Comparison of ENCODE assay signal across 1 mouse cellular context in genomic region chr9:110994716-110995172, GRCm38 (mm10).
TF ChIP-seq lines count a peak whose summit lies in the region.

No protein-coding gene starts in this region.

TF ChIP-seq in CH12.LX, 34 proteins besides CTCF, POLR2A, EP300 and RAD21:
- TF ChIP-seq HCFC1 (IDR thresholded peaks at IDR 0.05; ENCODE audit: low read depth, low read length), result peak; percentile 86
- no peak for TF ChIP-seq E2F4 (IDR thresholded peaks at IDR 0.05; ENCODE audit: insufficient replicate concordance, low read depth, low read length)
- TF ChIP-seq ELF1 (IDR thresholded peaks at IDR 0.05; ENCODE audit: low read depth, low read length), result peak; percentile 61
- TF ChIP-seq KAT2A (IDR thresholded peaks at IDR 0.05; ENCODE audit: insufficient replicate concordance, low read length), result peak; percentile 42; the same call in 1 of the 2 replicates
